Mouse (Mus musculus) megakaryocyte-erythroid progenitor cell, adult 5-6 weeks (primary cell): ENCODE results near the gene Slc52a3. TPM values are rescaled to one million over a fixed set of nuclear protein-coding genes. Genes with fewer than 3 reads are reported as not detected.

Experiments used
- ATAC-seq: replicated peaks from 2 replicates; pipeline ENCODE4 v1.8.0; 2016; ENCODE audit warnings: mild to moderate bottlenecking, inconsistent platforms; ENCODE audit not compliant: severe bottlenecking, poor library complexity, low FRiP score, low TSS enrichment
- total RNA-seq, 2 experiments: library from RNA; stranded (forward) in 1 of 2; stranded (reverse) in 1 of 2; fragments of 200-1000, 215-1000 nt in 1 of 2; fragments of >200 nt in 1 of 2; fragmentation: Nextera tagmentation in 1 of 2; gene quantifications; 2 replicates each; pipeline ENCODE4 v1.2.3; 2014 to 2017

Gene Slc52a3
- total RNA-seq, 2 experiments from 2014 or later = 0.80 to 1.4 TPM

GRCm38 (mm10) chr2:151972880-151973594 lies 23.3 kb upstream of the Slc52a3 start:
- peak; percentile 40 for ATAC-seq

GRCm38 (mm10) chr2:151973595-151974562 lies 22.4 kb upstream of the Slc52a3 start:
- ATAC-seq = peak; percentile 1; the same call in 1 of the 2 replicates

- ATAC-seq = no peak
These were observed 21.0 kb upstream of the Slc52a3 start for GRCm38 (mm10) chr2:151975295-151975694.

- ATAC-seq = no peak
These were observed 20.2 kb upstream of the Slc52a3 start for GRCm38 (mm10) chr2:151976067-151976466.

- no peak for ATAC-seq
These were observed 18.4 kb upstream of the Slc52a3 start for GRCm38 (mm10) chr2:151977689-151978440.

GRCm38 (mm10) chr2:151978494-151978893 lies 17.8 kb upstream of the Slc52a3 start:
- ATAC-seq = no peak

GRCm38 (mm10) chr2:151979470-151980354 lies 16.6 kb upstream of the Slc52a3 start, which contains the start of gene Fam110a:
TSS of gene Fam110a (minus strand) at chr2:151980219.
- ATAC-seq = peak; percentile 94

- no peak for ATAC-seq
These were observed 16.0 kb upstream of the Slc52a3 start for GRCm38 (mm10) chr2:151980355-151980693.

- ATAC-seq = no peak
These were observed 15.0 kb upstream of the Slc52a3 start for GRCm38 (mm10) chr2:151981268-151981667.

GRCm38 (mm10) chr2:151982476-151982875 lies 13.8 kb upstream of the Slc52a3 start:
- ATAC-seq = no peak

- no peak for ATAC-seq
These were observed 12.3 kb upstream of the Slc52a3 start for GRCm38 (mm10) chr2:151984019-151984418.

GRCm38 (mm10) chr2:151985426-151986172 lies 10.7 kb upstream of the Slc52a3 start:
- no peak for ATAC-seq

- ATAC-seq = no peak
These were observed 9.4 kb upstream of the Slc52a3 start for GRCm38 (mm10) chr2:151986958-151987357.

- no peak for ATAC-seq
These were observed 7.3 kb upstream of the Slc52a3 start for GRCm38 (mm10) chr2:151988978-151989377.

- ATAC-seq = no peak
These were observed 5.3 kb upstream of the Slc52a3 start for GRCm38 (mm10) chr2:151990985-151991394.

- ATAC-seq = no peak
These were observed 4.9 kb upstream of the Slc52a3 start for GRCm38 (mm10) chr2:151991446-151991845.

GRCm38 (mm10) chr2:151994350-151995122 lies 1.8 kb upstream of the Slc52a3 start:
- peak; percentile 62 for ATAC-seq
